Mouse (Mus musculus) embryo, embryonic 10 days (tissue): ENCODE results near the gene Acaca.
A peak's percentile ranks its signal among the peaks of the same experiment; 100 is the strongest.

Experiments
- DNase-seq: peaks from one replicate; pipeline ENCODE4 v3.0.0-alpha.2; 2015; ENCODE audit warnings: low spot score

Gene Acaca

DNA sequence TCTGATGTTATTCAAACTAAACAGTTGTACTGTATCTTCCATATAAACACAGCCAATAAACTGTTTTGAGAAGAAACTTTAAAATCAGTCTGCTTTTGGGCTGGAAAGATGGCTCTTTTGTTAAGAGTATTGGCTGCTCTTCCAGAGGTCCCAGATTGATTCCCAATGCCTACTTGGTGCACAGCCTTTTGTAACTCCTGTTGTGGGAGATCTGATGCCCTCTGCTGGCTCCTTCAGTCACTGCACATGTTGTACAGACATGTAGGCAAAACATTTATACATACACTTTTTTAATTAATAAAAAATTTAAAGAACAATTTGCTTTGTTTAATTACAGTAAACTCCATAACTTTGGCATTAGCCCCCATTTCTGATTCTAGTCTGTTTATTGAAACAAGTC lies 114.1 kb downstream of the Acaca start:
- peak; percentile 77 for DNase-seq

DNA sequence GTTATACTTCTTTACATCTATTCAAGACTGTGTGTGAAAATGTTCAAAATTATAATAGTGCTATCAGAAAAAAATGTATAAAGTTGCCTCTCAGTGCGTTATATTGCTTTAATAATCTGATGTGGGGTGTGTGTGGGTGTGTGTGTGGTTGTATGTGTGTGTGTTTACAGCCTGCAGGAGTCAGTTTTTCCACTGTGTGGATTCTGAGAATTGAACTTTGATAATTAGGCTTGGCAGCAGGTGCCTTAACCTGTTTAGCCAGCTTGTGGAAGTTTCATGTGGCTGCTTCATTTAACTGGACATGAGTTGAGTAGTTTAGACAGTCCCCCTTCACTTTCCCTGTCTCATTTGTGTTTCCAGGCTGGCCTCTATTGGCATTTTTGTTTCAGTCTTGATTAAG lies 117.9 kb downstream of the Acaca start:
- no peak for DNase-seq

DNA sequence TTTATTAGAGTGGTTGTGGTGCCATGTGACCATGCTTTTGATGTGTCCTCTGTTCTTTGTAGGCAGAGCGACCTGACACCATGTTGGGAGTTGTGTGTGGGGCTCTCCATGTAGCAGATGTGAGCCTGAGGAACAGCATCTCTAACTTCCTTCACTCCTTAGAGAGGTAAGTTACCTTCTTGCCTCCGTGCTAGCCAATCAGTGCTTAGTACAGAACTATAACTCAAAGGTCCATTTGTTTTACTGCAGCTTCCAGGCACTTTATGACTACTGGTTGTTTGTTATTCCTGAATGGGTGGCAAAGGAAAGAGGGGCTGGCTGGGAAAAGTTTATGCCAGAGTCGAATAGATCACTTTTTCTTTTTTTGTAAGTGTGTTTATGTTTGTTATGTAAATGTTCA lies 121.7 kb downstream of the Acaca start:
- no peak for DNase-seq

DNA sequence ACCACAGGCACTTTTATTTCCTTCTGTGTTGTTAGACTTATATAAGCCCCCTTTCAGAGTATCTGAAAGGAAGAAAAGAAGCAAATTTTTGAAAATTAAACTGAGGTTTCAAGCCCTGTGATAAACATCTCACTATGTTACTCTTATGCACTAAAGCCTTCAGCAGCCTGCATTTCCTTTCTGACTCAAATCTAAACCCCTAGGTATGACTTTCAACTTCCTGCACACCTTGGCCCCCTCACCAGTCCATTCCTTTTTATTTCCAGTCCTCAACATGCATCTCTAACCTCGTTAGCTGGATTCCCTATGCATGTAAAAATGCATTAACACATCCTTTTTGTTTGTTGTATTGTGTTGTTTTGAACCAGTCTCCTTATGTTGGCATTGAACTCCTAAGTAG lies 123.0 kb downstream of the Acaca start:
- no peak for DNase-seq

DNA sequence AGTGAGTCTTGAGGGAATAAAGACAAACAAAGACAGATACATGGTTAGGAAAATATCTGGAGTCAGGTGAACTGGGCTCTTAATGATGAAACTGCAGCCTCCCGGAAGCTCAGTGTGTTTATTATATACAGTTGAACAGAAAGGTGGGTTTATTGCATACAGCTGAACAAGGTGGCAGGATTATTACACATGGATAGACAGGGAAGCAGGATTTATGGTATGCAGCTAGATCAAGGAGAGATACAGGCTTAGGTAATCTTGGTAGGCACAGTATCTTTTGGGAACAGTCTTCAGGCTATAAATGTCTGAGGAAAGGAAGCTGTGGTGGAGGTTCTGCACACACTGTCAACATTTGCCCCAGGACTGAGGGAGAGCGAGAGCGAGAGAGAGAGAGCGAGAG lies 126.4 kb downstream of the Acaca start:
- DNase-seq: no peak

DNA sequence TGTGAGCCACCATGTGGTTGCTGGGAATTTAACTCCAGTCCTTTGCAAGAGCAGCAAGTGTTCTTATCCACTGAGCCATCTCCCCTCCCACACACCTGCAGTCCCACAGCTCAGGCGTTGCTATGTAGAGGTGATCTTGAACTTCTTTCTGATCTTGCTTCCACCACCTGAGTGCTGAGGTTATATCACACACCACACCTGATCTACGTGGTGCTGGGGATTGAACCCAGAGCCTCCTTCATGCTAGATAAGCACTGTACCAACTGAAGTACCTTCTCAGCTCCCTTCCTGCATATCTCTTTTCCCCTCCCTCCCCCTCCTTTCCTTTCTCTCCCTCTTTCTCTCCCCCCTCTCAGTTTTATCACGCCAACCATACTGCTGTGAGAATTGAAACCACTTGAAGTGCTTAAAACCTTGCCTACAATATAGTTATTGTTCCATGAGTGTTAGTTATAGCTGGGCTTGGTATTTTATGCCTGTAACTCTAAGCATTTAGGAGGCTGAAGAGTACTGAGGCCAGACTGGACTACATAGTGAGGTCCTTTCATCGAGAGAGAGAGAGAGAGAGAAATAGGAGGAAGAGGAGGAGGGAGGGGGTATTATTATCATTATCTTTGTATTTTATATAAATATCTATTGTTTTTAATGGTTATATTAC lies 128.7 kb downstream of the Acaca start:
- no peak for DNase-seq

DNA sequence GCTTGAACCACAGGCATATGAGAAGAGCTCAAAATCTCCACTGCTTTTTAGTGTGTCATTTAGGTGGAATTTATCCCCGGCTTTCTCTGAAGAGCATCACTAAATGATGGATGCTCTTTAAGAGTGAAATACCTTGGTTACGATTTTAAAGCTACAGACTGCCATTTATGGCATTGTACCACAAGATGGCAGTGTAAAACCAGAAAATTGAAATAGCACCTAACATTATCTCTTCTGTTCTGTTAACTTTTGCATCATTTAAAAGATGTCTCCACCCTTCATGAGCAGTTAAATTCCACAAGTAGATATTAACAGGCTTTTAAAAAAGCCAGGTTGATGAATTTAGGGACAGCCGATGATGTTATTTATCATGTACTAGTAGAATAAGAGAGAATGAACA lies 135.0 kb downstream of the Acaca start:
- DNase-seq: peak; percentile 45

DNA sequence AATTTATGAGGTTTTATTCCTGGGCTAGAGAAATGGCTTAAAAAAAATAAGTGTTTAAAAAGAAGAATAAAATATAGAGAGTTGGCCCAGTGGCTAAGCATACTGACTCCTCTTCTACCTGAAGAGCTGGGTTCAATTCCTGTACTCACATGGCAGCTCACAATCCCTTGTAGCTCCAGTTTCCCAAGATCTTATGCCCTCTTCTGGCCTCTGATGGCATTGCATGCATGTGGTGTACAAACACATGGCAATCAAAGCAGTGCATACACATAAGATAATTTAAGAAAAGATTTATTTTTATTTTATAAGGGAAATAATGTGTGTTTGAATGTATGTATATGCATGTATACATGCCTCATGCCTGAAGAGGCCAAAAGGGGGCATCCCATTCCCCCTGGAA lies 138.6 kb downstream of the Acaca start:
- DNase-seq: no peak

DNA sequence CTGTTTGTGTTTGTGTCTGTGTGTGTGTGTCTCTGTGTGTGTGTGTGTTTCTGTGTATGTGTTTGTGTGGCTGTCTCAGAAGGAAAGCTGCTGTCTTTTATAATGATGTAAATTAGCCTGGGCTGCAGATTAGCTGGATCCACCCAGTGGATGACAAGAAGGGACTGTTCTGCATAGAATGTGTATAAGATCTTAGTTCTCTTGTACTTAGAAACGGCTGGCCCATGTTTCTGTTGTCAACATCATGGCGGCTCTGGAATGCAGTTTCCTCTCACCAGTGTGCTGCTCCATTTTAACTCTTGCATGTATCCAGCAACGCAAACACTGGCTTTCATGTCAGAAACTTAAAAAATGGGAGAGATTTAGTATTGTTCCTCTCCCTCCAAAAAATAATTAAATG lies 141.0 kb downstream of the Acaca start:
- no peak for DNase-seq

DNA sequence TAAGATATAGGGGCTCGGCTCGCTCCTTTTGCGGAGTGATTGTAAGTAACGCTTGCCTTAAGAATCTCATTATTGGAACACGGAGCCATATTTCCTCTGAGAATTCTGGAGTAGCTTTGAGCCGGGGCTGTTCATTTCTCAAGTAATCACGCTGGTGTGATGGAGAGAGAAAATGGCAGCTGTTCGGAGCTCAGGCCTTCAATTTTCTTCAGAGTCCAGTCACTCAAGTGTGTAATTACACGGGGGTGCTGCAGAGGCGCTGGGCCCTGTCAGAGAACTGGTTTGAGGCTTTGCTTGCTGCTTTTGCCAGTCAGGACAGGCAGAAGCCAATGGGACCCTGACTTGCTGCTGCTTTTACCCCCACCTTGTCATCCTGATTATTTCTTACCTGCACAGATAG lies 142.5 kb downstream of the Acaca start:
- DNase-seq: peak; percentile 28

DNA sequence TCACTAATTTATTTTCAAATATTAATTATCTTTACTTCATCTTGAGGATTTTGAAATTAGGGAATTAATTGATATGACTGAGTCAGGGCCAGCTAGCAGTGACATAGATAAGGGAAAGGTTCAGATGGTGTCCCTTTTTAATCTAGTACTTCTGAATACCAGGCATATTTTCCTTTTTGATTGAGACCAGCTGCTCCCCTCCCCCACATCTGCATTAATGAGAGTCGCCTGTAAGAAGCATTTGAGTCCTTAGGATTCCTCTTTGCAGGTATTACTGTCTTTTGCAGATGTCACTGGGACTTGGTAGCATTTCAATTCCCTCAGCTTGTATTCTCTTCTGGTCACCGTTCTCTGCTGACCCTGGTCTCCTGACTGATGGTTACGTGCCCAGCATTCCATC lies 143.1 kb downstream of the Acaca start:
- DNase-seq: no peak

DNA sequence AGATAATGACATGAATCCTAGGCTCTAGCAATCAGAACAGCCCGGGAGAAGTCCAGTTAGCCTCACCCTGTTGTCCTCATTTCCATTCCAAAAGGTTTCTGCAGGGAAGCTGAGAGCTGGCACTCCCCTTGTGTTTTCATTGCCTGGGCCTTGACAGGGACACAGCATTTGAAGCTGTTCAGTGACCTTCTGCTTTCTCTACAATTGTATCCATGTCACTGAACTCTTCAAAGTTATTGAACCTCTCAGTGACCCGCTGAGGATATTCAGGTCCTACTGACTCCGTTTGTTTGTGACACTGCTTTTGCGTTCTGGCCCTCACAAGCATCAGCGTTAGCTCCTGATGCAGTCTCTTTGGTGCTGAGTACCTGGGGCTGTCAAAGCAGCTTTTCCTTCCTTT lies 147.5 kb downstream of the Acaca start:
- DNase-seq: peak; percentile 72

DNA sequence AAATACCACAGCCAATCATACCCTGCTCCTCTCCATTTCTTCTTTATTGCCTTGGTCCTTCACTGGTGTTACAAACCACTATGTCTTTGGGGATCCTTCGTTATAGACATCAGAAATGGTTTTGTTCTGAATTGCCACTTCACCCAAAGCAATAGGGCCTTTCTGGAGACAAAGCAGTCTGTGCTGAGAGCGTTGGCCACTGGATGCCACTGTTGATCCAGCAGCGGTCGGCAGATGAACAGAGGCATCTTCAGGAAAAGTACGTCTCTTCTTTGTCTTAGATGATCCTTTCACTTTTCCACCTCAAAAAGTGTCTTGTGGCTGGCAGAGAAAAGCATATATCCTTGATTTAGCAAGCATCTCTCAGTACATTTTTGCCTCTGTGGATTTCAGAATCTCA lies 151.8 kb downstream of the Acaca start:
- no peak for DNase-seq

DNA sequence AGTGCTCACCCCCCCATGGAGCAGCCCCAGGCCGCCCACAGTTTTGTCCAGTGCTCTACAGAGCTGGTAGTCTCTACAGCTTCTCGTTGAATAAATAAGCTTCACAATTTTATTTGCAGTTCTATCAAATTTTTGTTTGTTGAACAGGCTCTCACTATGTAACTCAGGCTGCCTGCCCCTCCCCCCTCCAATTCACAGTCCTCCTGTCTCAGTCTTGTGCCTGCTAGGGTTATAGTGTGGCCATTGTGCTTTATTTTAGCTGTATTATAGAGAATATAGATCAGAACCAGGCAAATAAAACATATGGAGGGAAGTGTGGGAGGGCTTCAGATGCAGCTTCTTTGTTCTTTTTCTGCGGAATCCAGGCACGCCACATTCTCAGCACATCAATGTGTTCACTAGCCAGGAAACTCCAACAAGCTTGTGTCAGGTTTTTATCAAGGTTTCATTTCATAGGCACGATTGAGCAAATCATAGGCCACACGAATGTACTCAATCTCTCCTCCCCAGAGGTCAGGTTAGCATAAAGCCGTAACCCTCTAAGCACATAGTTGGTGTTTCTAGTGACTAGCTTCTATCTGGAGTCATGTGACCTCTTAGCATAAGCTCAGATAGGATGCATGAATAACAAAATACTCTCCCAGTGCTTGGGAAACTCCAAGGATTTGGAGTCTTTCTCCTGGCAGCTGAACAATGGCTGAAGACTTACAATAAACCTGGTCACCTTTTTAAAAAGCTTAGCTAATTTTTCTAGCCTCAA lies 153.7 kb downstream of the Acaca start:
- DNase-seq: no peak

DNA sequence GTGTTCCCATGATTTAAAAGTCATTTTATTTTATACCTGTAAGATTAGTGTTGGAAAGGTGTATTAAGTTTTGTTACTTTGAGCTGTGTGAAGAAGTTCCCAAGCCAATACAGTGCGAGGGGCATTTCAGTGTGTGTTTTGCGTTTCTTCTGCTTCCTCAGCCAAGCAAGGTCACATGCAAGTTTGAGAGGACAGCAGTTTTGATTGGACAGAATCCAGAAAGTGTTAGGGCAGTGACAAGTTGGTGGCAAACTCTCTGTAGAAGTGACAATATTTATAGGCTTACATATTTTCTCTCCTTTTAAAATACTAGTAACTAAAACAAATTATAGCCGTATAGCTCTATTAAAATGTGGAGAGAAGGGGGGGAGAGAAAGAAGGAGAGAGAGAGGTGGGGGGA lies 161.3 kb downstream of the Acaca start:
- DNase-seq: no peak

DNA sequence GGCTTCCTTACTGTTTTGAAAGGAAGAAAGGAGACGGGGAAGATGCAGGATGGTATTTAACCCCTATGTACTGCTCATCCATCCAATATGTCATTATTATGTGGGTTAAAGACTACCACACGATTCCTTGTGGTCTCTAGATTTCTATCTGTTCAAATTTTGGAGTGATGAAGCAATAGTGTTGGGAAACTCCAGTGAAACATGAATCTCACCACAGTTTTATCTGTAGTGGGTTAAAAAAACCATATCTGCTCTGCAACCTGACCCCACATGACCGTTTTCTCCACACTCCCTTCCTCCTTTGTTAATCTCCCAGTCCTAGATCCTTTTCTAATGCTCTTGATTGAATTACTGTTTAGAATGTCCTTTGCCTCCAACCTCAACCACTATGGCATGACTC lies 163.1 kb downstream of the Acaca start:
- DNase-seq: no peak

DNA sequence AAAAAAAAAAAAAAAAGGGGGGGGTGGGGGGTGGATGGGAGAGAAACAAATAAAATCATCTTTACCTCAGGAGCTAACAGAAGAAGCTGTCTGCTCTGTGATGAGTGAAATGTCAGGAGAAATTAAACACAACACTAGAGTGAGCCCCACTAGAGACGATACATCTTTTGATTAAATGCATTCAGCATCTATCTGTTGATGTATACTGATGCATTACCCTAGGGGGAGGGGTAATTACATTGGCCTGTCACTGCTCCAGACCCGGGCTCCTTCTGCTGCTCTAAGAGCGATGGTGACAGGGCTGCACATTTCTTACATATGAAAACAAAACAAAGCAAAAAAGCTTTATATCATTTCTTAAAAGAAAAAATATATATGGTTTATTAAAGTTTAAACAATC lies 163.8 kb downstream of the Acaca start:
- DNase-seq: no peak

DNA sequence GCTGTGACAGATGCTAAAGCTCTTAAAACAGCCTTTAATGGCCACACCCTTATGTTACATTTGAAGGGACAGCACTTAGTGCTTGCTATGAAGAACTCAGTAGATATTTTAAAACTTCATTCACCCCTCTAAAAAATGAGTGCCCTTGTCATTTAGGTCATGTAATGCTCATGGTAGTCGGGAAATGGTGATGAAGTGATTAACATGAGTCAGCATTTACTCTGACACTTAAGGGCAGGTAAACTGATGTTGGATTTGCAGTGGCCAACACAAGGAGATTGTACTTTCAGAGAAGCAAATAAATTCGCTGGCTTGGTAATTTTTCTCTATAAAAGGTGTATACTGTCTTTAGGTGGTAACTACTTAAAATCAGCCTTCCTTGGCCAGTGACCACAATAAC lies 166.9 kb downstream of the Acaca start:
- DNase-seq: no peak

DNA sequence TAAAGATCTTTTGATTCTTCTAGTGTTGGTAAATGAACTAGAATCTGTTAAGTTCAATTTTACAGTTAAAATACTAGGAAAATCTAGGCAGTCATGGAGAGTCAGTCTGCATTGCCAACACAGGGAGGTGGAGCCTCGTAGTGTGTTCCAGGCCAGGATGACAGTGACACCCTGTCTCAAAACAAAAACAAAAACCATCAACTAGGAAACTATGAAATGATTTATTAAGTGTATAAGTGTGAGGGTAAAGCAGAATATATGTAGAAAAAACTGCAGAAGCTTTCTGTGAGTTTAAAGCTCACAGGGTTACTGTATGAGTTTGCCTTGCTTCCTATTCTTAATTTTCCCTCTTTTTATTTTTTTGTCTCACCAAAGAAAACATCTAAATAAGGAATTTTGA lies 176.0 kb downstream of the Acaca start:
- DNase-seq: no peak

DNA sequence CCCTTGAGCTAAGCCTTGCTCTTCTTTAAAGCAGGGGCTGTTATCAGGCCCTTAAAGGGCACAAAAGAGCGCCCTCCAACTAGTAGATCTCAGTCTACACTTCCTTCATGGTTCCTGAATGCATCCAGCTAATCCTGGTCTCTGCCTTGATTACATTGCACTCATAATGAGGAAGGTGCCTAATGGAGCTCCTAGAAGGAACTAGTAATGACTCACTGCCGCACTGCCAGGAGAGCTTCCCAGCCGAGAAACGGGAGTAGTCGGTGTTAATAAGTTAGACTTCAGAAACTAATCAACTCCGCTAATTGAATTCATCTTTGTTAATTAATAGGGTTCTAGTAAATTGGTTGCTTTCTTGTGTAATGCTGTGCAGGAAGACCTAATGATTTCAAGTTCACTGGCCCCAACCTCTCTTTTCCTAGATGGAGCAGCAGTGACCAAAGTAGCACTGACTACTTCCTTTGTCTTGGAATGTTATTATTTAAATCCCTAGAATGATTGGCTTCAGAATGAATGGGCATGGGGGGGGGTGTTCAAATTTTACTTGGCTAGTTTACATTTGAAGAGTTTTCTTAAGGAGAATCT lies 176.8 kb downstream of the Acaca start:
- DNase-seq: no peak

DNA sequence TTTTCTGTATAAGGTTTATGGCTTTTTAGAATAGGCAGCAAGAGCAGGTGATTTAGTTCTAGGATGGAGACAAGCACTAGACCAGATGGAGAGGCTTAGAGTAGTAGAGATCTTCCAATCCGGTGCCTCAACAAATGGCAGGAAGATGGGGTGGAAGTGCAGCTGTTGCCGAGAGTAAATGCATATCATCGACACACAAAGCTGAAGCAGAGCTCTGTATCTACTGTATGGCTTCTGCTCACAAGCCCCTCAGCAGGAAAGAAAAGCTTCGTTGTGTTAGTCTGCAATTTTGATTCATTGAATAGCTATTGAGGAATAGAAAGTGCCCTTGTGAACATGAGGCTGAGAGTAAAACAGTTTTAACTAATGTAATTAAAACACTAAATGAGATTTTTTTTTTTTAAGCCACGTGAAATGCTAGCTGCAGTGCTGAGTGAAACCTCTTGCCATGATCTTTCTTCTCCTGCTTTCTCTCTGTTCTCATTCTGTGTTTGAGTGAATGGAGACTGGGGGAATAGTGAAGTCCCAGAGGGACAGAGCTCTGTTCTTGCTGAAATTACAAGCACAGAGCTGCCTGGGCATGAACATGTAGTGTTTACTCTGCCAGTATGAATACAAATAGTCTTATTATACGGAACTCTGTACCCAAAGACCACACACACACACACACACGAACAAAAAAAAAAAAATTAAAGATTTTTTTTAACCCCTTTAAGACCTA lies 194.7 kb downstream of the Acaca start:
- no peak for DNase-seq

DNA sequence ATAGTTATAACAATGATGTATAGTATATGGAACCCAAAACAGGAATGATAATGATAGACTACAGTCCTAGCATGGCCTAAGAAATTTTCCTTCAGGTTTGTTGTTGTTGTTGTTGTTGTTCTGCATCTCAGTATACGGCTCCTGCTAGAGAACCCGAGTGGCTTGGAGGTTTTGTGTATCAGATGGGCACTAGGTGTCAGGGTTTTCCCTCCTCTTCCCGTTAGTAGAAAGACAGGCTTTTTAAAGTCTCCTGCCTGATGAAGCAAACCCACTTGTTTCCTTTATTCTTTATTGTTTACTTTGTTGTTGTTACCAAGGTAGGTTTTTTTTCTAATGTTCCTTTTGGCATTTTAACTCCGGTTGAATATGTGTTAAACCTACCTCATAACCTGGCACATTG lies 197.6 kb downstream of the Acaca start:
- DNase-seq: no peak

DNA sequence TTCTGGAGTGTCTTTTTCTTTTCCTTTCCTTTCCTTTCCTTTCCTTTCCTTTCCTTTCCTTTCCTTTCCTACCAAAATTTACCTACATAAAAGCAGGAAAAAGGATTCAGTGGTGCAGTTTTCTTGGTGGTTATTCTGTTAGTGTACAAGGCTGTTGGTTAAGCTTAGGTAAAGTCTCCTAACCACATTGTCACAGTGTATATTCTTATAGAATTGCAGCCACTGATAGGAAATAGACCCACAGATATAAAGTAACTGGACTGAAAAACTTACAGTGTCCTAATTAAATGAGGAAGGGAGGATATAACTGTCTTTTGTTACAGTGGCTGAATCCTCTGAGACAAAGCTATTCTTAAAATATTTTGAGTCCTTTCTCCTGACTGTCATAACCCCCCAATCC lies 202.9 kb downstream of the Acaca start:
- DNase-seq: no peak
